Mouse (Mus musculus): ENCODE measurements around the gene Zfp652. TPM values are rescaled to one million over a fixed set of nuclear protein-coding genes. Genes with fewer than 3 reads are reported as not detected.
A peak's percentile ranks its signal among the peaks of the same experiment; 100 is the strongest.

Gene Zfp652
- polyA plus RNA-seq, 1 experiment: 40.4 TPM

DNA sequence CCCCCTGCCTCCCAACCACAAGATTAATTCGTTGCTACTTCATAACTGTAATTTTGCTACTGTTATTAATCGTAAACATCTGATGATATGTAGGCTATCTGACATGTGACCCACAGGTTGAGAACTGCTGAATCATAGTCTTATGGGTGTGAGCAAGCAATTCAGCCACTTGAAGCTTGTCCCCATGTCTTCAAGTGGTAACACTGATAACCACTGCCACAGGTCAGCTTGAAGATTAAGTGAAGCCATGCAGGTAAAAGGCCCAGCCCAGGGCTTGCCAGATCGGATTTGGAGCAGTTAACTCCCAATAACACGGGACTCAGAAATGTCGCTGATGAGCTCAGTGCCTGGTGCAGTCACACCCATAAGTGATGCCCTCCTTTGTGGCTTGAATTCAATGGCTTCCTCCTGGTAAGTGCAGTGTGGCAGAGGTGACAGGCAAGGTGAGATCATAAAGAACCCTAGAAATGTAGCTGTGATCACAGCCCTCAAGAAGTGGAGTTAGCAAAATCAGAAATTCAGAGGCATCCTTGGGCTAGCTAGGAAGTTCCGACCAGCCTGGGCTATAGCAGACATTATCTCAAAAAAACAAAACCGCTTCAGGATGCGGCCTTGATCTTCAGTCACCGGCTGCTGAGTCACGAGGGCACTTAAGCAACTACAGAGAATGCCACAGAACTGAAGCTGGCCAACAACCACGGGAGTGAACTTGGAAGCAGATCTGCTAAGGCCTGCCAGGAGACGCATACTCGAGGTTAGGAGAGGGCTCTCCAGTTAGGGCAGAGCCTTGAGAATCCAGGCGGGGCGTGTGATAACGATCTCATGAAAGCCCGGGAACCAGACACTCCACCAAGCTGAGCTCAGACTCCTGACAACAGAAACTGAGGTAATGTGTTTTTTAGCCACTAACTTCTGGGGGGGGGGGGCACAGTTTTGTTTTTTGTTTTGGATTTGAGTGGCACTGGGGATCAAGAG, 65.1 kb downstream of the Zfp652 start:
- TF ChIP-seq POLR2A (IDR thresholded peaks at IDR 0.05; ENCODE audit: borderline replicate concordance, extremely low read depth, low read depth, low read length) (no peak), CTCF (IDR thresholded peaks at IDR 0.05; ENCODE audit: insufficient read depth, low read length) (no peak)
- DNase-seq: peak; percentile 88
- WGBS: 21% methylated on average over 17 of the region's 17 CpGs
- Histone ChIP-seq H3K4me1 (ENCODE audit: control insufficient read depth, insufficient read depth, low read length) (peaks cover 23% of the 10 kb centered on the region), H3K4me3 (replicated peaks; ENCODE audit: extremely low read depth, low read depth, low read length) (no peak overlapping the region)

- TF ChIP-seq CTCF (IDR thresholded peaks at IDR 0.05; ENCODE audit: insufficient read depth, low read length) (peak; percentile 49; the same call in 1 of the 2 replicates), POLR2A (IDR thresholded peaks at IDR 0.05; ENCODE audit: borderline replicate concordance, extremely low read depth, low read depth, low read length) (no peak)
- DNase-seq: peak; percentile 72
- WGBS: 52% methylated on average over 4 of the region's 4 CpGs
- Histone ChIP-seq H3K4me1 (ENCODE audit: control insufficient read depth, insufficient read depth, low read length) (peaks cover 12% of the 10 kb centered on the region), H3K4me3 (replicated peaks; ENCODE audit: extremely low read depth, low read depth, low read length) (no peak overlapping the region)
Observed at GRCm38 (mm10) chr11:95778831-95779251, 66.4 kb downstream of the Zfp652 start.

DNA sequence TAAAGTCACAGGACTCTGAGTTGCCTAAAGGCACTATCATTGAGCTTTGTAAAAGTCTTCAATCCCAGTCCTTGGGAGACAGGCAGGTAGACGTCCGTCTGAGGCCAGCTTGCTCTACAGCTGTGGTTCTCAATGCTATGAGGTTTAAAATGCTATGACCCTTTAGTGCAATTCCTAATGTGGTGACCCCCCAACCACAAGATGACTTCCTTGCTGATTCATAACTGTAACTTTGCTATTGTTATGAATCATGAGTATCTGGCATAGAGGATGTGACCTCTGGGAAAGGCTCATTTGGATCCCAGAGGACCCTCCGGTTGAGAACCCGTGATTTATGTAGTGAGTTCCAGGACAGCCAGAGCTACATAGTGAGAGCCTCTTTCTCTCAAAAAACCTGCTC, 66.9 kb downstream of the Zfp652 start:
- 72% methylated on average over 4 of the region's 4 CpGs for WGBS
- no peak for DNase-seq
- H3K4me3 ChIP-seq (replicated peaks; ENCODE audit: extremely low read depth, low read depth, low read length): no peak overlapping the region
- TF ChIP-seq POLR2A (IDR thresholded peaks at IDR 0.05; ENCODE audit: borderline replicate concordance, extremely low read depth, low read depth, low read length) (no peak), CTCF (IDR thresholded peaks at IDR 0.05; ENCODE audit: insufficient read depth, low read length) (no peak)
- H3K4me1 ChIP-seq (ENCODE audit: control insufficient read depth, insufficient read depth, low read length): peaks cover 11% of the 10 kb centered on the region

GRCm38 (mm10) chr11:95780480-95780879, 68.0 kb downstream of the Zfp652 start:
- Histone ChIP-seq H3K4me3 (replicated peaks; ENCODE audit: extremely low read depth, low read depth, low read length) (no peak overlapping the region), H3K4me1 (ENCODE audit: control insufficient read depth, insufficient read depth, low read length) (peaks cover 11% of the 10 kb centered on the region)
- TF ChIP-seq CTCF (IDR thresholded peaks at IDR 0.05; ENCODE audit: insufficient read depth, low read length) (no peak), POLR2A (IDR thresholded peaks at IDR 0.05; ENCODE audit: borderline replicate concordance, extremely low read depth, low read depth, low read length) (no peak)
- DNase-seq: peak; percentile 36
- WGBS: 71% methylated on average over 8 of the region's 8 CpGs

GRCm38 (mm10) chr11:95781557-95781956, 69.1 kb downstream of the Zfp652 start:
- peaks cover 11% of the 10 kb centered on the region for H3K4me1 ChIP-seq (ENCODE audit: control insufficient read depth, insufficient read depth, low read length)
- 83% methylated on average over 11 of the region's 11 CpGs for WGBS
- no peak for TF ChIP-seq POLR2A (IDR thresholded peaks at IDR 0.05; ENCODE audit: borderline replicate concordance, extremely low read depth, low read depth, low read length)
- TF ChIP-seq CTCF (IDR thresholded peaks at IDR 0.05; ENCODE audit: insufficient read depth, low read length): no peak
- DNase-seq: no peak
- H3K4me3 ChIP-seq (replicated peaks; ENCODE audit: extremely low read depth, low read depth, low read length): no peak overlapping the region

GRCm38 (mm10) chr11:95783457-95783856, 71.0 kb downstream of the Zfp652 start:
- no peak for DNase-seq
- no peak overlapping the region for H3K4me3 ChIP-seq (replicated peaks; ENCODE audit: extremely low read depth, low read depth, low read length)
- TF ChIP-seq POLR2A (IDR thresholded peaks at IDR 0.05; ENCODE audit: borderline replicate concordance, extremely low read depth, low read depth, low read length) (no peak), CTCF (IDR thresholded peaks at IDR 0.05; ENCODE audit: insufficient read depth, low read length) (no peak)
- 91% methylated on average over 4 of the region's 4 CpGs for WGBS
- peaks cover 4% of the 10 kb centered on the region; the same call in 1 of the 2 replicates for H3K4me1 ChIP-seq (ENCODE audit: control insufficient read depth, insufficient read depth, low read length)

DNA sequence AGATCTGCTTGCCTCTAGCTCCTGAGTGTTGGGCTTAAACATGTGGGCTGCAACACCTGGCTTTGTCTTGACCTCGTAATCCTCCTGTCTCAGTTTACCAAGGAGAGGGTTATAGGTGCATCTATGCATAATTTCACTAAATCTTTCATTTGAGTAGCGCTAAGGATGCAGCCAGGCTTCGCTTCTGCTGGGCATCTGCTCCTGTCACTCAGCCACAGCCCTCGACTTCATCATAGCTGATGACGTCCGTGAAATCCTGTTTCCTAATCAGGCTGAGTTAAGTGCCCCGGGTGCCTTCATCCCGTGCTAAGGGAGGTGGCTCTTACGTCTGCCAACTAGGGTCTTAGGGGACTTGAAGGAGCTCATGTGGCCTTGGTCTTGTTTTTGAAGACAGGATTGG, 71.5 kb downstream of the Zfp652 start:
- Histone ChIP-seq H3K4me3 (replicated peaks; ENCODE audit: extremely low read depth, low read depth, low read length) (no peak overlapping the region), H3K4me1 (ENCODE audit: control insufficient read depth, insufficient read depth, low read length) (peaks cover 2% of the 10 kb centered on the region; the same call in 1 of the 2 replicates)
- 86% methylated on average over 9 of the region's 9 CpGs for WGBS
- no peak for DNase-seq
- TF ChIP-seq CTCF (IDR thresholded peaks at IDR 0.05; ENCODE audit: insufficient read depth, low read length) (no peak), POLR2A (IDR thresholded peaks at IDR 0.05; ENCODE audit: borderline replicate concordance, extremely low read depth, low read depth, low read length) (no peak)

DNA sequence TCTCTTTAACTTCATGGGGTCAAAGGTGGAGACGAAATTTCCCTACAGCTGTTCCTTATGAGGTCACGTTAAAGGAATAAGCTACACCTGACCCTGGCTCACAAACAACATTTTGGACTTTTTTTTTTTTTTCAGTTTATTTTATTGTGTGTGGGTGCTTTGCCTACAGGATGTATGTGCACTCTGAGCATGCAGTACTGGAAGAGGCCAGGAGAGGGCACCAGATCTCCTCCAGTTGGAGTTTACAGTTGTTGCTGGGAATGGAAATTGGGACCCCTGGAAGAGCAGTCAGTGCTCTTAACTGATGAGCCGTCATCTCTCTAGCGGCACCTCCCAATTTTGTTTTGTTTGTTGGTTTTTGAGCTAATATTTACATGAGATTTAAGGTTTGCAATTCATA, 73.2 kb downstream of the Zfp652 start:
- Histone ChIP-seq H3K4me1 (ENCODE audit: control insufficient read depth, insufficient read depth, low read length) (peaks cover 12% of the 10 kb centered on the region; the same call in 1 of the 2 replicates), H3K4me3 (replicated peaks; ENCODE audit: extremely low read depth, low read depth, low read length) (no peak overlapping the region)
- 95% methylated on average over 4 of the region's 4 CpGs for WGBS
- DNase-seq: no peak
- no peak for TF ChIP-seq CTCF (IDR thresholded peaks at IDR 0.05; ENCODE audit: insufficient read depth, low read length)
- TF ChIP-seq POLR2A (IDR thresholded peaks at IDR 0.05; ENCODE audit: borderline replicate concordance, extremely low read depth, low read depth, low read length): no peak

GRCm38 (mm10) chr11:95786511-95786910, 74.0 kb downstream of the Zfp652 start:
- no peak overlapping the region for H3K4me3 ChIP-seq (replicated peaks; ENCODE audit: extremely low read depth, low read depth, low read length)
- TF ChIP-seq POLR2A (IDR thresholded peaks at IDR 0.05; ENCODE audit: borderline replicate concordance, extremely low read depth, low read depth, low read length) (no peak), CTCF (IDR thresholded peaks at IDR 0.05; ENCODE audit: insufficient read depth, low read length) (no peak)
- no peak for DNase-seq
- H3K4me1 ChIP-seq (ENCODE audit: control insufficient read depth, insufficient read depth, low read length): peaks cover 12% of the 10 kb centered on the region; the same call in 1 of the 2 replicates
- WGBS: 90% methylated on average over 6 of the region's 6 CpGs

Measured in lung, adult 2 months (tissue).